Mouse (Mus musculus) kidney, adult 2 months (tissue): ENCODE results near the gene Midn. TPM values are rescaled to one million over a fixed set of nuclear protein-coding genes. Genes with fewer than 3 reads are reported as not detected.
A peak's percentile ranks its signal among the peaks of the same experiment; 100 is the strongest.

Source experiments
- DNase-seq: peaks from one replicate; pipeline ENCODE4 v3.0.0; 2021
- H3K27ac ChIP-seq: fragments of 200-500 bp; 2 replicates; pipeline ENCODE4 v1.5.1; 2012; ENCODE audit warnings: low read depth, low read length, control low read depth, inconsistent platforms; ENCODE audit not compliant: insufficient read depth
- H3K27me3 ChIP-seq: fragments of 200-500 bp; replicated peaks from 2 replicates; pipeline ENCODE4 v1.6.1; 2012; ENCODE audit warnings: mild to moderate bottlenecking, moderate library complexity, low read length, inconsistent platforms; ENCODE audit not compliant: control insufficient read depth, insufficient read depth
- H3K36me3 ChIP-seq: fragments of 200-500 bp; 2 replicates; pipeline ENCODE4 v1.6.1; 2012; ENCODE audit warnings: mild to moderate bottlenecking, moderate library complexity, low read length, inconsistent platforms; ENCODE audit not compliant: control insufficient read depth, insufficient read depth
- H3K4me1 ChIP-seq: fragments of 200-500 bp; 2 replicates; pipeline ENCODE4 v1.6.1; 2011; ENCODE audit warnings: low read length; ENCODE audit not compliant: control insufficient read depth, insufficient read depth
- H3K4me3 ChIP-seq: fragments of 200-500 bp; 2 replicates; pipeline ENCODE4 v1.5.1; 2011; ENCODE audit warnings: mild to moderate bottlenecking, low read depth, low read length, control low read depth; ENCODE audit not compliant: insufficient read depth
- CTCF ChIP-seq: fragments of 200-500 bp; conservative IDR thresholded peaks from 2 replicates; pipeline ENCODE4 v1.5.1; 2011; ENCODE audit warnings: low read depth, mild to moderate bottlenecking, control low read depth, low read length, moderate library complexity, mixed read lengths; ENCODE audit not compliant: insufficient read depth, insufficient read length
- POLR2A ChIP-seq: fragments of 200-500 bp; IDR thresholded peaks from one replicate; pipeline ENCODE4 v1.6.1; 2011; ENCODE audit warnings: low read depth, low read length, control low read depth
- WGBS: fragments of 180-500 bp; shearing (Covaris S2); methylation state at CpG from one replicate; pipeline ENCODE4 v1.1.7; 2018; 5-methylcytosine and 5-hydroxymethylcytosine counted together
- polyA plus RNA-seq: library from polyadenylated mRNA; depleted of rRNA; stranded (reverse); fragments of >200 nt; gene quantifications from 2 replicates; pipeline ENCODE4 v1.2.3, GENCODE M21; 2012

Gene Midn
- polyA plus RNA-seq, 1 experiment = 67.0 TPM

GRCm38 (mm10) chr10:80170052-80170451, 22.0 kb downstream of the Midn start:
- no peaks in the 10 kb centered on the region; the same call in 1 of the 2 replicates for H3K4me1 ChIP-seq
- no peak for DNase-seq
- H3K27ac ChIP-seq = no peak overlapping the region
- H3K36me3 ChIP-seq = peaks cover 4% of the 10 kb centered on the region; the same call in 1 of the 2 replicates
- no peak for TF ChIP-seq CTCF
- no peak for TF ChIP-seq POLR2A
- H3K27me3 ChIP-seq = no peaks in the 10 kb centered on the region
- WGBS = 91% methylated on average over 16 of the region's 16 CpGs
- H3K4me3 ChIP-seq = no peak overlapping the region

- no peak for DNase-seq
- 71% methylated on average over 19 of the region's 19 CpGs for WGBS
- H3K4me1 ChIP-seq = no peaks in the 10 kb centered on the region; the same call in 1 of the 2 replicates
- no peak for TF ChIP-seq POLR2A
- no peak overlapping the region for H3K4me3 ChIP-seq
- no peaks in the 10 kb centered on the region for H3K27me3 ChIP-seq
- peaks cover 4% of the 10 kb centered on the region; the same call in 1 of the 2 replicates for H3K36me3 ChIP-seq
- H3K27ac ChIP-seq = no peak overlapping the region
These were observed 22.5 kb downstream of the Midn start for GRCm38 (mm10) chr10:80170601-80171021.

DNA sequence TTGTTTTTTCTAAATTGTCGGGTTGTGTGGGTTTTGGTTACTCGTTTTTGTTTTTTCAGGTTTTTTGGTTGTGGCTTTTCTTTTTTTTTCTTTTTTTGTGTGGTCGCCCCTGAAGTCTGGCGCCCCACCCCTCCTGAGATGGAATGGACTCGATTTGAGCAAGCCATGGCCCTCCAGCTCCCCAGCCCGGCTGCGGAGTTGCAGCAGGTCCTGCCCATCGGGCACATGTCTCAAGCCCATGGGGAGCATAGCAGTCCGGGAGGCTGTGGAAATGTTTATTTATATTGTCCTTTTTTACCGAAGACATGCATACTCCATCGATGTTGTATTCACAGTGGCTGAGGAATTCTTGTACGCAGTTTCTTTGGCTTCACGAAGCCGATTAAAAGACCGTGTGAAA, 23.2 kb downstream of the Midn start:
- 85% methylated on average over 15 of the region's 15 CpGs for WGBS
- Histone ChIP-seq H3K27me3 (no peaks in the 10 kb centered on the region), H3K27ac (no peak overlapping the region), H3K36me3 (peaks cover 4% of the 10 kb centered on the region; the same call in 1 of the 2 replicates), H3K4me1 (no peaks in the 10 kb centered on the region; the same call in 1 of the 2 replicates), H3K4me3 (no peak overlapping the region)
- TF ChIP-seq POLR2A (no peak), CTCF (no peak)
- DNase-seq = no peak

GRCm38 (mm10) chr10:80171760-80172526, 23.9 kb downstream of the Midn start:
- Histone ChIP-seq H3K4me1 (no peaks in the 10 kb centered on the region; the same call in 1 of the 2 replicates), H3K27ac (0 out of 2 replicates have a peak overlapping the region, but pooled peaks have one; percentile 6), H3K27me3 (no peaks in the 10 kb centered on the region), H3K36me3 (peaks cover 4% of the 10 kb centered on the region; the same call in 1 of the 2 replicates), H3K4me3 (no peak overlapping the region)
- 79% methylated on average over 45 of the region's 45 CpGs for WGBS
- no peak for TF ChIP-seq POLR2A
- no peak for TF ChIP-seq CTCF
- peak; percentile 15 for DNase-seq

- no peaks in the 10 kb centered on the region; the same call in 1 of the 2 replicates for H3K4me1 ChIP-seq
- peak; percentile 95 for DNase-seq
- peak within 1 kb of the TSS; percentile 69 for H3K4me3 ChIP-seq
- no peak for TF ChIP-seq CTCF
- peak; percentile 88 for TF ChIP-seq POLR2A
- 19% methylated on average over 35 of the region's 35 CpGs for WGBS
- H3K36me3 ChIP-seq = peaks cover 4% of the 10 kb centered on the region; the same call in 1 of the 2 replicates
- H3K27ac ChIP-seq = peak within 1 kb of the TSS; percentile 90
- H3K27me3 ChIP-seq = no peaks in the 10 kb centered on the region
These were observed 24.6 kb downstream of the Midn start, which contains the start of gene 1600002K03Rik for GRCm38 (mm10) chr10:80172527-80173292. Gene 1600002K03Rik (plus strand): TSS chr10:80172944.

DNA sequence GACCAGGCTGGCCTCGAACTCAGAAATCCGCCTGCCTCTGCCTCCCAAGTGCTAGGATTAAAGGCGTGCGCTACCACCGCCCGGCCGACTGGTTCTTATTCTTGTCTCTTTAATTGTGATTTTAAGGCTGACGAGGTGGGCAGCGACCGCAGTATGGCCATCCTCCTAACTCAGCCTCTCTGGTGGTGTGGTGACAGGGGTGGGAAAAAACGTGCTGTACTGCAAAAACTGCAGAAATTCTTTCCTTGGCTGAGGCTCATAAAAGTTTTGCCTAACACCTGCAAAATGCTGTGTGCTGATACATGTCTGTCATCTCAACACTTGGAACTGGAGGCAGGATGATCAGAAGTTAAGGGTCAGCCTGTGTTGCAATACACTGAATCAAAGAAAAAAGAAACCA, 25.3 kb downstream of the Midn start:
- Histone ChIP-seq H3K36me3 (peaks cover 4% of the 10 kb centered on the region; the same call in 1 of the 2 replicates), H3K4me3 (peak overlapping the region; percentile 37), H3K27me3 (no peaks in the 10 kb centered on the region), H3K4me1 (no peaks in the 10 kb centered on the region; the same call in 1 of the 2 replicates), H3K27ac (peak overlapping the region; percentile 37; the same call in 1 of the 2 replicates)
- WGBS = 20% methylated on average over 11 of the region's 11 CpGs
- TF ChIP-seq CTCF (no peak), POLR2A (no peak)
- no peak for DNase-seq

- TF ChIP-seq POLR2A (no peak), CTCF (no peak)
- no peaks in the 10 kb centered on the region for H3K27me3 ChIP-seq
- H3K27ac ChIP-seq = no peak overlapping the region
- DNase-seq = no peak
- 88% methylated on average over 10 of the region's 10 CpGs for WGBS
- peaks cover 4% of the 10 kb centered on the region; the same call in 1 of the 2 replicates for H3K36me3 ChIP-seq
- no peak overlapping the region for H3K4me3 ChIP-seq
- H3K4me1 ChIP-seq = no peaks in the 10 kb centered on the region
These were observed 26.0 kb downstream of the Midn start for GRCm38 (mm10) chr10:80173955-80174640.
